Mouse (Mus musculus) embryonic facial prominence, embryonic 13.5 days (tissue): ENCODE data around the gene Pnrc2. TPM values are rescaled to one million over a fixed set of nuclear protein-coding genes. Genes with fewer than 3 reads are reported as not detected.

Experiments
- ATAC-seq: fragments of 200-750 bp; cut with Nextera tagmentation; 2 replicates; pipeline ENCODE4 v1.8.0; 2017; ENCODE audit warnings: low read depth; ENCODE audit not compliant: insufficient number of reproducible peaks, insufficient read depth, low FRiP score, low TSS enrichment
- H3K27ac ChIP-seq: fragments of 300-500 bp; sonication (generic); 2 replicates; pipeline ENCODE4 v1.5.1; 2015; ENCODE audit warnings: moderate library complexity, mild to moderate bottlenecking, inconsistent platforms
- H3K27me3 ChIP-seq: fragments of 300-500 bp; sonication (generic); 2 replicates; pipeline ENCODE4 v1.6.1; 2015; ENCODE audit warnings: mild to moderate bottlenecking, inconsistent platforms
- H3K36me3 ChIP-seq: fragments of 300-500 bp; sonication (generic); 2 replicates; pipeline ENCODE4 v1.6.1; 2015; ENCODE audit warnings: mild to moderate bottlenecking, inconsistent platforms
- H3K4me1 ChIP-seq: fragments of 300-500 bp; sonication (generic); 2 replicates; pipeline ENCODE4 v1.6.1; 2015; ENCODE audit warnings: inconsistent platforms
- H3K4me2 ChIP-seq: fragments of 300-500 bp; sonication (generic); 2 replicates; pipeline ENCODE4 v1.6.1; 2015; ENCODE audit warnings: moderate library complexity, mild to moderate bottlenecking, inconsistent platforms
- H3K4me3 ChIP-seq: fragments of 300-500 bp; sonication (generic); 2 replicates; pipeline ENCODE4 v1.5.1; 2015; ENCODE audit warnings: mild to moderate bottlenecking, inconsistent platforms
- H3K9ac ChIP-seq: fragments of 300-500 bp; sonication (generic); 2 replicates; pipeline ENCODE4 v1.6.1; 2015; ENCODE audit warnings: mild to moderate bottlenecking, inconsistent platforms
- H3K9me3 ChIP-seq: fragments of 300-500 bp; sonication (generic); 2 replicates; pipeline ENCODE4 v1.6.1; 2016; ENCODE audit warnings: inconsistent platforms
- WGBS: fragments of 180-500 bp; shearing (Covaris S2); methylation state at CpG from one replicate; pipeline ENCODE4 v1.1.7; 2015; ENCODE audit warnings: mixed read lengths; 5-methylcytosine and 5-hydroxymethylcytosine counted together
- polyA plus RNA-seq: library from polyadenylated mRNA; unstranded; fragments of >200 nt; fragmentation: Nextera tagmentation; extraction: Ambion mirVana; gene quantifications from 2 replicates; pipeline ENCODE4 v1.2.1, GENCODE M21; 2015

Gene Pnrc2
- polyA plus RNA-seq, 1 experiment from 2014 or later, result 183 TPM

DNA sequence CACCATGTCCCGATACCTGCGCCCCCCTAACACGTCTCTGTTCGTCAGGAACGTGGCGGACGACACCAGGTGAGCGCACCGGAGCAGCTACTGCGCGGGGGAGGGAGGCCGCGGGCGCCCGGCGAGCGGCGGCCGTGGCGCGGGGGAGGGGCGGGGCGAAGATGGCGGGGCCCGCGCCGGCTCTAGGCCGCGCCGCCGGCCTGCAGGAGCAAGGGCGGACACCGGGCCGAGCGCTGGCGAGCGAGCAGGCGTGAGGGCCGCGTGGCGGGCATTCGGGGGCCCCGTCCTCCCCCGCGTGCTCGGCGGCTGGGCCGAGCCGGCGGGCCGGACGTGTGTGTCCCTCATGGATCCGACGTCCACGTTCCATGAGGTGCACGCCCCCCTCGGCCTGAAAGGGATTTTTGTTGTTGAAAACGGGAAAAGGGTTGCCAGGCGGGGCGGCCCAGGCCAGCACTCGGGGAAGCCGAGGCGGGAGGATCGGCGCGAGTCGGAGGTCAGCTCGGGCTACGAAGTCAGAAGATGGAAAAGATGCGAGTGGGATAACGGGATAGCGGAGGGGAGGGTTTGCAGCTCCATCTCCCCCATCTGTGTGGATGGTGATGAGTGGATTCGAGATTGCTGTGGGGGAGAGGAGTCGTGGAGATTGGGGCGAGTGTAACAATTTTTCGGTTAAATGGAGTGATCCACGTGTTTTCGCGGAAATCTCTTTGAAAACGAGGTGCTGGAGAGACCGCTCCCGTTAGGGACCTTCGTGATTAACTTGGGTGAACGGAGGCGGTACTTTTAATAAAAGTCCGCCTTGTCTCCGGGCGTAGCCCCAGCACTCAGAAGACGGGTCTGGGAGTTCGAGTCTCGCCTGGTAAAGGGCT, 17.2 kb downstream of the Pnrc2 start:
- peak; percentile 76 for ATAC-seq
- peaks cover 44% of the 10 kb centered on the region for H3K4me1 ChIP-seq
- peaks cover 4% of the 10 kb centered on the region; the same call in 1 of the 2 replicates for H3K36me3 ChIP-seq
- peak overlapping the region; percentile 92 for H3K4me3 ChIP-seq
- no peaks in the 10 kb centered on the region for H3K9me3 ChIP-seq
- WGBS, result under 1% methylated on average over 84 of the region's 91 CpGs
- H3K27ac ChIP-seq, result peak overlapping the region; percentile 100
- H3K27me3 ChIP-seq, result no peaks in the 10 kb centered on the region
- H3K9ac ChIP-seq, result peak overlapping the region; percentile 98
- peak overlapping the region; percentile 80 for H3K4me2 ChIP-seq

DNA sequence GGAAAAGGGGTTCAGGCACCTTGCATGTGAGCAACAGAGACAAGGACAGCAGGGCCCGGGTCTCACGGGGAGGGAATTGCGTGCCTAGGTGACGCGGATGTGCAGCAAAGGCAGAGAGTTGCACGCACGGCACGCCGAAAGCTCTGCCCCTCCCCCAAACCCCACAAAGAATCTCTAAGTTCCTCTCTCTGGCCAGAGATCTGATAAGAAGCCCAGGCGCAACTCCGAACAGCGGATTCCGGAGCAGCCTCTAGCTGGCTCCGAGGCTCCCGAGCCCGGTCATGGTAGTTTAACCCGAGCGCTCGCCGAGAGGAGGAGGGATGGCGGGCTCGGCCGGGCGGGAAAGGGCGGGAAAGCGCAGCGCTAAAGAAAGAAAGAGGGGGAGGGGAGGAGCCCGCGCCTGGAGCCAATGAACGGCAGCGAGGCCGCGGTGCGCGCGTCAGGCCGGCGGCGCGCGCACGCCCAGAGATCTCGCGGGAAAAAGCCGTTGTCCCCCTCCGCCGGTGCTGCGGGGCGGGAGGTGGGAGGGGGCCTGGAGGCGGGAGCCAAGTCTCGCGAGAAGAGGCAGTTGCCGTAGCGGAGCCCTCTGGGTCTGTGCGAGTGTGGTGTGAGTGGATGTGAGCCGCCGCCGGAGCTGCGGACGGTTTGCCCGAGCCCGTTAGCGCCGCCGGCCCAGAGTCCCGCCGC, 18.0 kb downstream of the Pnrc2 start, which contains the start of gene Srsf10:
Gene Srsf10 (plus strand): TSS at position 212 of the 687 bp plus-strand sequence.
- H3K27me3 ChIP-seq, result no peaks in the 10 kb centered on the region
- peak within 1 kb of the TSS; percentile 92 for H3K4me3 ChIP-seq
- H3K4me1 ChIP-seq, result peaks cover 43% of the 10 kb centered on the region
- WGBS, result under 1% methylated on average over 67 of the region's 67 CpGs
- ATAC-seq, result peak; percentile 94
- peaks cover 4% of the 10 kb centered on the region; the same call in 1 of the 2 replicates for H3K36me3 ChIP-seq
- peak within 1 kb of the TSS; percentile 100 for H3K27ac ChIP-seq
- no peaks in the 10 kb centered on the region for H3K9me3 ChIP-seq
- H3K4me2 ChIP-seq, result peak within 1 kb of the TSS; percentile 80
- H3K9ac ChIP-seq, result peak within 1 kb of the TSS; percentile 98

DNA sequence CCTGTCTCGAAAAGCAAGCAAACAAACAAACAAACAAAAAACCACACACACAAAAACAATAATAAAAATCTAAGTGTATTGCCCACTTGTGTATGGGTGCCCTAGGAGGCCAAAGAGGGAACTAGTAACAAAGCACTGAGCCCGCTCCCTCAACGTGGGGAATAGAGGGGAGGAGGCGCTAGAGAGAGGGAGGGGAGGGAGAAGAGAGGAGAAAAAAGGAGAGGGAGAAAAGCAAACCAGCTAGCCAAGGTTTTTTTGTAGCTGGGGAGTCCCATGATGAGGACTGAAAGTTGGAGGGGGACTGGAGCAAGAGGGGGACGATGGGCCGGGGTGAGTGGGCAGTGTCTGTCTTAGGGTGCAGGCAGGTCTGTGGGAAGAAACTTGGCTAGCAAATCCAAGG, 18.6 kb downstream of the Pnrc2 start:
- no peaks in the 10 kb centered on the region for H3K27me3 ChIP-seq
- no peaks in the 10 kb centered on the region for H3K9me3 ChIP-seq
- H3K4me1 ChIP-seq, result peaks cover 44% of the 10 kb centered on the region
- ATAC-seq, result no peak
- peak overlapping the region; percentile 92 for H3K4me3 ChIP-seq
- peak overlapping the region; percentile 98 for H3K9ac ChIP-seq
- H3K27ac ChIP-seq, result peak overlapping the region; percentile 100
- peaks cover 4% of the 10 kb centered on the region; the same call in 1 of the 2 replicates for H3K36me3 ChIP-seq
- 7% methylated on average over 6 of the region's 6 CpGs for WGBS
- peak overlapping the region; percentile 80 for H3K4me2 ChIP-seq

DNA sequence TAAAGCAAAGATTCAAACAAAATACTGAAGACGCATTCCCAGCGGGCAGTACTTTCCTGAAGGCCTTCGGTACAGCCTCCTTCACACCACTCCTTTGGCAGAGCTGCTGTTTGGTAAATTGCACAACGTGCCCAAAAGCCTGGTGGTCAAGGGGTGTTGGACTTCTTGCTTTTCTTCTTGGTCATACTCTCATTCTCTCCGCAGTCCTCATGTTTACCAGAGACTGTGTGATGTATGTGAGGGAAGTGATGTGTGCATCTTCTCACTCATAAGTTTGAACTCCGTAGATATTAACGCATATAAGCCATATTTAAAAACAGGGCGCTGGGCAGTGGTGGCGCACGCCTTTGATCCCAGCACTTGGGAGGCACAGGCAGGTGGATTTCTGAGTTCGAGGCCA, 19.0 kb downstream of the Pnrc2 start:
- Histone ChIP-seq H3K9me3 (no peaks in the 10 kb centered on the region), H3K36me3 (peaks cover 3% of the 10 kb centered on the region; the same call in 1 of the 2 replicates), H3K9ac (peak overlapping the region; percentile 98), H3K4me2 (peak overlapping the region; percentile 80), H3K4me3 (peak overlapping the region; percentile 92), H3K27me3 (no peaks in the 10 kb centered on the region), H3K4me1 (peaks cover 42% of the 10 kb centered on the region), H3K27ac (peak overlapping the region; percentile 100)
- no peak for ATAC-seq
- 76% methylated on average over 11 of the region's 11 CpGs for WGBS

DNA sequence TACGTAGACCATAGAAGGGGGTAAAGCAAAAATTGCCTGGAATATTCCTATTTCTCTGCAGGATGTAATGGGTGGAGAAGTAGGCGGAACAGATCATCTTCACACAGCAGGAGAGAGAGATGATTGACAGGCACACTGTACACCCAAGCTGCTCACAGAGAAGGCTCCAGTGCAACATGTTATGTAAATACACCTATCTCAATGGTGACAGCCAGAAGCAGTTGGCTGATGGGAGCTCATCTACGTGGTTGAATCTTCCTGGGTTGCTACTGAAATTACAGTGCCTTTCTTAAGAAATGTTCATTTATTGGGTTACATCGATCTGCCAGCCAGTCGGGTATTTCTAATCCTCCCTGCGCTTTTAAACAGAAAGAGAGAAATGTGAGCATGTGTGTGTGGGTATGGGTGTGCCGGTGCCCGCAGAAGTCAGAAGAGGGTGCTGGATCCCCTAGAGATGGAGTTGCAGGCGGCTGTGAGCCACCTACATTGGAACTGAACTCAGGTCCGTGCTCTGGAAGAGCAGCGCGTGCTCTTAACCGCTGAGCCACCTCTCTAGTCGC, 19.6 kb downstream of the Pnrc2 start:
- no peak for ATAC-seq
- no peak overlapping the region for H3K4me2 ChIP-seq
- peaks cover 37% of the 10 kb centered on the region for H3K4me1 ChIP-seq
- WGBS, result 83% methylated on average over 14 of the region's 14 CpGs
- no peaks in the 10 kb centered on the region for H3K9me3 ChIP-seq
- no peaks in the 10 kb centered on the region for H3K27me3 ChIP-seq
- peak overlapping the region; percentile 100 for H3K27ac ChIP-seq
- H3K4me3 ChIP-seq, result no peak overlapping the region
- H3K36me3 ChIP-seq, result no peaks in the 10 kb centered on the region
- H3K9ac ChIP-seq, result no peak overlapping the region

DNA sequence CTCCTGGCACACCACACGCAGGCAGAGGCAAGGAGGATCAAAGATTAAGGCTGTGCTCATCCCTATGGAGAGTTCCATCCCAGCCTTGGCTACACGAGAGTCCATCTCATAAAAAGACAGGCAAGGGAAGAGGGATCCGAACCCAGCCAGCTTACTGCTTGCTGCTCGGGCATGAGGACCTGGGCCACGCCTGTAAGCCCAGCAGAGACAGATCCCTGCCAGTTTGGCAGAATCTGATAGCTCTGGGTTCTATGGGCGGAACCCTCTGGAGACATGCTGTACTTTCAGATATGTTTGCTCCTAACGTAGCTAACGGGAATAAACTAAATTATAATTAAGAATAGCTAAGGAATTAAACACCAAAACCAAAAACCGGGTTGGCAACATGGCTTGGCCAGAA, 21.7 kb downstream of the Pnrc2 start:
- no peaks in the 10 kb centered on the region for H3K27me3 ChIP-seq
- H3K9ac ChIP-seq, result no peak overlapping the region
- no peaks in the 10 kb centered on the region for H3K36me3 ChIP-seq
- no peak for ATAC-seq
- H3K9me3 ChIP-seq, result no peaks in the 10 kb centered on the region
- H3K4me3 ChIP-seq, result no peak overlapping the region
- 86% methylated on average over 9 of the region's 9 CpGs for WGBS
- H3K27ac ChIP-seq, result no peak overlapping the region
- peaks cover 24% of the 10 kb centered on the region for H3K4me1 ChIP-seq
- H3K4me2 ChIP-seq, result no peak overlapping the region

DNA sequence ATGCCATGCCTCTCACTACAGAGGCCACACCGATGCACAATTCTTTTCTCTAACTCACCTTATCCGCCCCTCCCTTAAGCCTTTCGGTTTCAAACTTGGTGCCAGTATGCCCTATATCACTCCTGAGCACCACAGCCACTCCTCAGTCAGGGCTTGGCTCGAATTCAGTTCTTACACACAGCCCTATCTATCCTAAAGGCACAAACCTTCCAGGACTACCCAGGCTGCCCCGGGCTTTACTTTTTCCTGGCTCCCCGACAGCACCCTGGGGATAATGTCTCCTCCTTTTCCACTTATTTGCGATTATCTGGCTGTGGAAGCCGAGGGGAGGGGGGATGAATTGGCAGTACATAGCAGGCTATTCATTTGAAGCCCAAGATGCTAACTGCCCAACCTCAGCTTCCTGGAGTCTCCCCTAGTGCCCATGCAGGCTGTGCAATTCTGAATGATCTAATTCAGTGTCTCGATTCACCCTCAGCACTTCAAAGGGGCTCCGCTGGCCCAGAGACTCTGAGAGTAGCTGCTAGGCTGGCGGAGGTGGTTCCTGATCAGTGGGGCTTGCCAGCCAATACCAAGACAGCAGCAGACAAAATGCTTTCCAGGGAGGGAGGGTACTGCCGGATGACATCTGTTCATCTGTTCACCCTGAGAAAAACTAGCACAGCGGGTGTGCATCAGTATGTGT, 23.1 kb downstream of the Pnrc2 start:
- H3K36me3 ChIP-seq, result no peaks in the 10 kb centered on the region
- WGBS, result 22% methylated on average over 13 of the region's 13 CpGs
- H3K4me1 ChIP-seq, result peaks cover 24% of the 10 kb centered on the region
- peak overlapping the region; percentile 33 for H3K4me2 ChIP-seq
- no peaks in the 10 kb centered on the region for H3K9me3 ChIP-seq
- peak overlapping the region; percentile 58 for H3K27ac ChIP-seq
- H3K9ac ChIP-seq, result peak overlapping the region; percentile 37; the same call in 1 of the 2 replicates
- no peak for ATAC-seq
- H3K4me3 ChIP-seq, result no peak overlapping the region
- no peaks in the 10 kb centered on the region for H3K27me3 ChIP-seq

DNA sequence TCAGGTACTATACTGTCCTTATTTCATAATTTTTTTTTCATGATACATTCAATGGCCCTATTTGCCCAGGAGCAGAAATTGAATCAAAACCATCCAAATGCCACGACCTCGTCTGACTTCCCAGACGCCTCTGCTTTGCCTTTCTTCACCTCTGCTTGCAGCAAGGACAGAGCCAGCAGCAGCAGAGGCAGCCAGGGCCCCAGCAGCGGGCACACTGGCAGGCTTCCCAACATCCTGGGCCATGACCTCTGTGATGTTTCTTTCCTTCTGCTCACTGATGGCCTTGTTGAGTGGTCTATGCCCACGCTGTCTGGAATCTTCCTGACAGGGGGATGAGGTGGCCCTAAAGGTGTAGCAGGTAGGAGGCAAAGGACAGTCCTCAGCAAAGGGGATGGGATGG, 26.1 kb downstream of the Pnrc2 start:
- Histone ChIP-seq H3K27ac (no peak overlapping the region), H3K9me3 (no peaks in the 10 kb centered on the region; the same call in 1 of the 2 replicates), H3K27me3 (no peaks in the 10 kb centered on the region), H3K4me1 (peaks cover 11% of the 10 kb centered on the region), H3K9ac (no peak overlapping the region), H3K4me2 (no peak overlapping the region), H3K36me3 (no peaks in the 10 kb centered on the region), H3K4me3 (no peak overlapping the region)
- no peak for ATAC-seq
- 57% methylated on average over 5 of the region's 5 CpGs for WGBS

DNA sequence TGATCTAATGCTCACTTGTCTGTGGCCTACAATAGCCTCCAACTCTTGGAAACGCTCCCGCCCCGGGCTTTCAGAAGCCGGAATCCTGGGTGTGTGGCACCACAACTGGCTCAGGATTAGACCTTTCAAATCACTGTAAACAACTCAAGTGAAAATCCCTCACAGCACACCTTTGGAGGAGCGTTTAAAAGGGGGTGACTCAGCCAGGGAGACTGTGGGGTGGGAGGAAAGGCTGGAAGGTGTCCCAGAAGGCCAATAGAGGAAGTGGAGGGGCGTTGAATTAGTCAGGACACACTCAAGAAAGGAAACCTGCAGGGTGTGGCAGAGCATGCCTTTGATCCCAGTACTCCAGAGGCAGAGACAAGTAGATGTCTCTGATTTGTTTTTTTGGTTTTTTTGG, 29.2 kb downstream of the Pnrc2 start:
- Histone ChIP-seq H3K9ac (no peak overlapping the region), H3K27me3 (no peaks in the 10 kb centered on the region), H3K36me3 (no peaks in the 10 kb centered on the region), H3K9me3 (no peaks in the 10 kb centered on the region; the same call in 1 of the 2 replicates), H3K27ac (no peak overlapping the region), H3K4me3 (no peak overlapping the region), H3K4me2 (no peak overlapping the region), H3K4me1 (0 out of 2 replicates have a peak, but pooled peaks cover 4% of the 10 kb centered on the region)
- ATAC-seq, result no peak
- 83% methylated on average over 6 of the region's 6 CpGs for WGBS

DNA sequence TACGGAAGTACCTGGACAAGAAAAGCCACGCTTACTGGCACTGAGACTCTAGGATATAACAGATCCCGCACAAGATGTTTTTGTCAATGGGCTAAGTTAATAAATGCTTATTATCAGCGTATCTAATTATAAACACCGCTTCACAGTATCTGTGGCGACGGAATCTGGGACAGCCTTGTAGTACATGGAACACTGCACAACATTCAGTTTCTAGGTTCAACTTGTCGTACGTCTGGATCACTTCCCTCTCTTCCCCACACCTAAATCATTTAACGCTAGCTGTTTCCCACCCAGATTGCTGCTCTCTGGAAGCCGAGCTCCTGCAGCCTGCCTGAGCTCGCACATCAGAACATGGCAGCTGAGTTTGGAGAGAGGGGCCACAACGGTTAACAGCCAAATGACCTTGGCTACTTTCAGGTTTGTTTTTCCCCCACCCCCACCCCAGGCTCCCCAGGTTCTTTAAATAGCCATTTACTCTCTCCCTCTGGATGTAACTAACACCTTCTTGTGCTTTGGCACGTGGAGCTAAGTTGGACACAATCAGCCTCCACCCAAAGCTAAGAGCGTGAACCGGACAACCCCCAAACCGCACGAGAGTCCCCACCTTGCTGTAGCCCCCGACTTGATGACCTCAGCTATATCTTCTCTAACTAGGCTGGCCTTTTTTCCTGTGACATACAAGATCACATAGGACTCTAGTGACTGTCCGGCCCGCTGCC, 34.2 kb downstream of the Pnrc2 start:
- no peak overlapping the region for H3K27ac ChIP-seq
- no peak overlapping the region for H3K9ac ChIP-seq
- no peak overlapping the region for H3K4me3 ChIP-seq
- H3K4me2 ChIP-seq, result no peak overlapping the region
- H3K27me3 ChIP-seq, result no peaks in the 10 kb centered on the region
- no peaks in the 10 kb centered on the region for H3K9me3 ChIP-seq
- no peaks in the 10 kb centered on the region for H3K36me3 ChIP-seq
- 81% methylated on average over 21 of the region's 21 CpGs for WGBS
- 0 out of 2 replicates have a peak, but pooled peaks cover 6% of the 10 kb centered on the region for H3K4me1 ChIP-seq
- no peak for ATAC-seq
